Mouse (Mus musculus): ENCODE data around the gene Cfap100. TPM values are rescaled to one million over a fixed set of nuclear protein-coding genes. Genes with fewer than 3 reads are reported as not detected.

Cfap100 gene
- 0.01 and 0.18 TPM in 2 replicates for polyA plus RNA-seq (2012; rRNA removed)
- polyA plus RNA-seq (2014; fragmentation: Nextera tagmentation; extraction: Ambion mirVana): 0.06 TPM in 1 of 2 replicates, not detected in the other

- H3K4me1 ChIP-seq (replicated peaks; ENCODE audit: control insufficient read depth in 2 of 2, insufficient read depth in 2 of 2, low read length in 1 of 2): no peaks in the 10 kb centered on the region
- H3K27me3 ChIP-seq (ENCODE audit: control insufficient read depth, insufficient read depth, low read length): peaks cover 4% of the 10 kb centered on the region
- peak within 1 kb of the TSS; percentile 30 to 40; a peak in 3 of 4 replicates for H3K4me3 ChIP-seq (ENCODE audit: insufficient read depth in 1 of 2, low read depth in 2 of 2, low read length in 2 of 2)
- WGBS (ENCODE audit: insufficient replicate concordance): under 1% methylated on average over 31 of the region's 31 CpGs
- H3K36me3 ChIP-seq (replicated peaks; ENCODE audit: control insufficient read depth, insufficient read depth, low read depth): no peaks in the 10 kb centered on the region
- no peak for TF ChIP-seq EP300 (IDR thresholded peaks at IDR 0.05; ENCODE audit: low read depth)
- TF ChIP-seq CTCF (IDR thresholded peaks at IDR 0.05; ENCODE audit: low read depth): peak; percentile 69
- no peaks in the 10 kb centered on the region for H3K9me3 ChIP-seq (ENCODE audit: control insufficient read depth, low read length)
- H3K4me2 ChIP-seq (ENCODE audit: low read depth): peak within 1 kb of the TSS; percentile 56
- H3K27ac ChIP-seq: no peak within 1 kb of the TSS
- no peak within 1 kb of the TSS for H3K9ac ChIP-seq (replicated peaks)
- DNase-seq (ENCODE audit: low read depth in 3 of 3, low spot score in 3 of 3) (no peak), ATAC-seq (ENCODE audit: insufficient read depth) (peak; percentile 68)
Observed at GRCm38 (mm10) chr6:90428380-90428974, at the start of gene Cfap100. Gene Cfap100 (minus strand): TSS chr6:90428797.

- Histone ChIP-seq H3K36me3 (replicated peaks; ENCODE audit: control insufficient read depth, insufficient read depth, low read depth) (no peaks in the 10 kb centered on the region), H3K4me2 (ENCODE audit: low read depth) (no peak overlapping the region), H3K4me1 (replicated peaks; ENCODE audit: control insufficient read depth in 2 of 2, insufficient read depth in 2 of 2, low read length in 1 of 2) (peaks cover 0 to 2% of the 10 kb centered on the region in 2 experiments; a peak in 1 of 4 replicates), H3K27ac (no peak overlapping the region), H3K9me3 (ENCODE audit: control insufficient read depth, low read length) (no peaks in the 10 kb centered on the region), H3K27me3 (ENCODE audit: control insufficient read depth, insufficient read depth, low read length) (no peaks in the 10 kb centered on the region), H3K4me3 (ENCODE audit: insufficient read depth in 1 of 2, low read depth in 2 of 2, low read length in 2 of 2) (no peak overlapping the region), H3K9ac (replicated peaks) (no peak overlapping the region)
- WGBS (ENCODE audit: insufficient replicate concordance): 32% methylated on average over 14 of the region's 14 CpGs
- ATAC-seq (ENCODE audit: insufficient read depth) (no peak), DNase-seq (ENCODE audit: low read depth in 3 of 3, low spot score in 3 of 3) (no peak)
- no peak for TF ChIP-seq EP300 (IDR thresholded peaks at IDR 0.05; ENCODE audit: low read depth)
- no peak for TF ChIP-seq CTCF (IDR thresholded peaks at IDR 0.05; ENCODE audit: low read depth)
Observed at GRCm38 (mm10) chr6:90476941-90477518, 48.4 kb upstream of the Cfap100 start.

- Histone ChIP-seq H3K27ac (no peak overlapping the region), H3K4me2 (ENCODE audit: low read depth) (no peak overlapping the region), H3K4me3 (ENCODE audit: insufficient read depth in 1 of 2, low read depth in 2 of 2, low read length in 2 of 2) (no peak overlapping the region), H3K4me1 (replicated peaks; ENCODE audit: control insufficient read depth in 2 of 2, insufficient read depth in 2 of 2, low read length in 1 of 2) (peaks cover 0 to 2% of the 10 kb centered on the region in 2 experiments; a peak in 1 of 4 replicates), H3K27me3 (ENCODE audit: control insufficient read depth, insufficient read depth, low read length) (no peaks in the 10 kb centered on the region), H3K9ac (replicated peaks) (no peak overlapping the region), H3K9me3 (ENCODE audit: control insufficient read depth, low read length) (no peaks in the 10 kb centered on the region), H3K36me3 (replicated peaks; ENCODE audit: control insufficient read depth, insufficient read depth, low read depth) (no peaks in the 10 kb centered on the region)
- TF ChIP-seq EP300 (IDR thresholded peaks at IDR 0.05; ENCODE audit: low read depth): no peak
- no peak for TF ChIP-seq CTCF (IDR thresholded peaks at IDR 0.05; ENCODE audit: low read depth)
- 58% methylated on average over 3 of the region's 3 CpGs for WGBS (ENCODE audit: insufficient replicate concordance)
- ATAC-seq (ENCODE audit: insufficient read depth): no peak
- DNase-seq (ENCODE audit: low read depth in 3 of 3, low spot score in 3 of 3): no peak
Observed at GRCm38 (mm10) chr6:90475854-90476212, 47.2 kb upstream of the Cfap100 start.

GRCm38 (mm10) chr6:90475176-90475853, 46.7 kb upstream of the Cfap100 start:
- no peak for DNase-seq (ENCODE audit: low read depth in 3 of 3, low spot score in 3 of 3)
- peaks cover 0 to 2% of the 10 kb centered on the region in 2 experiments; a peak in 1 of 4 replicates for H3K4me1 ChIP-seq (replicated peaks; ENCODE audit: control insufficient read depth in 2 of 2, insufficient read depth in 2 of 2, low read length in 1 of 2)
- ATAC-seq (ENCODE audit: insufficient read depth): no peak

GRCm38 (mm10) chr6:90474361-90474750, 45.8 kb upstream of the Cfap100 start:
- no peaks in the 10 kb centered on the region for H3K36me3 ChIP-seq (replicated peaks; ENCODE audit: control insufficient read depth, insufficient read depth, low read depth)
- H3K4me1 ChIP-seq (replicated peaks; ENCODE audit: control insufficient read depth in 2 of 2, insufficient read depth in 2 of 2, low read length in 1 of 2): peaks cover 0 to 2% of the 10 kb centered on the region in 2 experiments; a peak in 1 of 4 replicates
- H3K27me3 ChIP-seq (ENCODE audit: control insufficient read depth, insufficient read depth, low read length): no peaks in the 10 kb centered on the region
- no peak overlapping the region for H3K9ac ChIP-seq (replicated peaks)
- H3K4me3 ChIP-seq (ENCODE audit: insufficient read depth in 1 of 2, low read depth in 2 of 2, low read length in 2 of 2): no peak overlapping the region
- WGBS (ENCODE audit: insufficient replicate concordance): 66% methylated on average over 3 of the region's 3 CpGs
- no peak for ATAC-seq (ENCODE audit: insufficient read depth)
- H3K4me2 ChIP-seq (ENCODE audit: low read depth): no peak overlapping the region
- no peak overlapping the region for H3K27ac ChIP-seq
- no peaks in the 10 kb centered on the region for H3K9me3 ChIP-seq (ENCODE audit: control insufficient read depth, low read length)
- DNase-seq (ENCODE audit: low read depth in 3 of 3, low spot score in 3 of 3): no peak
- TF ChIP-seq CTCF (IDR thresholded peaks at IDR 0.05; ENCODE audit: low read depth) (no peak), EP300 (IDR thresholded peaks at IDR 0.05; ENCODE audit: low read depth) (no peak)

More at GRCm38 (mm10) chr6:90475176-90475853, 46.7 kb upstream of the Cfap100 start:
- Histone ChIP-seq H3K36me3 (replicated peaks; ENCODE audit: control insufficient read depth, insufficient read depth, low read depth) (no peaks in the 10 kb centered on the region), H3K9me3 (ENCODE audit: control insufficient read depth, low read length) (no peaks in the 10 kb centered on the region), H3K4me3 (ENCODE audit: insufficient read depth in 1 of 2, low read depth in 2 of 2, low read length in 2 of 2) (no peak overlapping the region), H3K27me3 (ENCODE audit: control insufficient read depth, insufficient read depth, low read length) (no peaks in the 10 kb centered on the region), H3K27ac (no peak overlapping the region), H3K4me2 (ENCODE audit: low read depth) (no peak overlapping the region), H3K9ac (replicated peaks) (no peak overlapping the region)
- WGBS (ENCODE audit: insufficient replicate concordance): 60% methylated on average over 4 of the region's 4 CpGs
- TF ChIP-seq CTCF (IDR thresholded peaks at IDR 0.05; ENCODE audit: low read depth) (no peak), EP300 (IDR thresholded peaks at IDR 0.05; ENCODE audit: low read depth) (no peak)

All from liver, embryonic 14.5 days (tissue).